Mouse (Mus musculus) lung, embryonic 15.5 days (tissue): ENCODE data around the gene Zkscan3. TPM values are rescaled to one million over a fixed set of nuclear protein-coding genes. Genes with fewer than 3 reads are reported as not detected.

ENCODE experiments used
- ATAC-seq: fragments of 200-750 bp; cut with Nextera tagmentation; 2 replicates; pipeline ENCODE4 v1.8.0; 2017; ENCODE audit warnings: moderate number of reproducible peaks, borderline replicate concordance; ENCODE audit not compliant: low FRiP score, low TSS enrichment; ENCODE audit errors: extremely low read depth
- H3K27ac ChIP-seq: fragments of 300-500 bp; sonication (generic); 2 replicates; pipeline ENCODE4 v1.5.1; 2015; ENCODE audit warnings: moderate library complexity, mild to moderate bottlenecking, inconsistent platforms
- H3K27me3 ChIP-seq: fragments of 300-500 bp; sonication (generic); 2 replicates; pipeline ENCODE4 v1.6.1; 2015; ENCODE audit warnings: inconsistent platforms
- H3K36me3 ChIP-seq: fragments of 300-500 bp; sonication (generic); 2 replicates; pipeline ENCODE4 v1.6.1; 2015; ENCODE audit warnings: inconsistent platforms
- H3K4me1 ChIP-seq: fragments of 300-500 bp; sonication (generic); 2 replicates; pipeline ENCODE4 v1.6.1; 2015; ENCODE audit warnings: inconsistent platforms
- H3K4me2 ChIP-seq: fragments of 300-500 bp; sonication (generic); 2 replicates; pipeline ENCODE4 v1.6.1; 2015; ENCODE audit warnings: inconsistent platforms, mild to moderate bottlenecking, moderate library complexity
- H3K4me3 ChIP-seq: fragments of 300-500 bp; sonication (generic); 2 replicates; pipeline ENCODE4 v1.5.1; 2015; ENCODE audit warnings: mild to moderate bottlenecking, inconsistent platforms
- H3K9ac ChIP-seq: fragments of 300-500 bp; sonication (generic); 2 replicates; pipeline ENCODE4 v1.6.1; 2015; ENCODE audit warnings: inconsistent platforms
- H3K9me3 ChIP-seq: fragments of 300-500 bp; sonication (generic); 2 replicates; pipeline ENCODE4 v1.6.1; 2016; ENCODE audit warnings: inconsistent platforms
- WGBS: fragments of 180-500 bp; shearing (Covaris S2); methylation state at CpG from one replicate; pipeline ENCODE4 v1.1.7; 2015; 5-methylcytosine and 5-hydroxymethylcytosine counted together
- microRNA counts: library from miRNA; unstranded; fragments of <30 nt; microRNA quantifications from one replicate; lab custom pipeline; 2016
- microRNA-seq: library from miRNA; unstranded; fragments of <30 nt; microRNA quantifications from one replicate; pipeline ENCODE4, GENCODE M21; 2016
- polyA plus RNA-seq: library from polyadenylated mRNA; unstranded; fragments of >200 nt; fragmentation: Nextera tagmentation; extraction: Ambion mirVana; gene quantifications from 2 replicates; pipeline ENCODE4 v1.2.1, GENCODE M21; 2015

The Zkscan3 gene
- polyA plus RNA-seq, 1 experiment from 2014 or later = 90.4 TPM

GRCm38 (mm10) chr13:21395623-21396022 lies 6.9 kb downstream of the Zkscan3 start:
- ATAC-seq = no peak
- Histone ChIP-seq H3K27me3 (no peaks in the 10 kb centered on the region), H3K4me1 (0 out of 2 replicates have a peak, but pooled peaks cover 6% of the 10 kb centered on the region), H3K9ac (no peak overlapping the region), H3K4me2 (no peak overlapping the region), H3K9me3 (no peaks in the 10 kb centered on the region), H3K27ac (no peak overlapping the region), H3K4me3 (no peak overlapping the region), H3K36me3 (peaks cover 62% of the 10 kb centered on the region)
- WGBS = 89% methylated on average over 6 of the region's 6 CpGs

DNA sequence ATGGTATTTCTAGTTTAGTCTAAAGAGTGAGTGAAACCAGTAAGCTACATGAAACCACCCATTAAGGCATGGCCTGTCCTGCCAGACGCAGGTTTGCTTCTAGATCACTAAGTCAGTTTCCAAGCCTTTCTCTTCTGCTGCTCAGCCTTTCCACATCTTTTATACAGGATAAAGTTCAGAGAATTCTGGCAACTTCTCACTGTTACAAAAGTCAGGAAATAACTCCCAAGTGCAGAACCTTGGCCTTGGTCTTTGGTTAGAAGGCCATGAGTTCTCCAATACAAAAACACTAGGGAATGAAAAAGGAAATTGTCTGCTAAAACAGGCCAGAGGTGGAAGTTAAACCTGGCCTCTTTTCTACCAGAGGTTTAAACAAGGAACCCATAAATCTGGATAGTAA lies 7.3 kb downstream of the Zkscan3 start:
- no peak for ATAC-seq
- Histone ChIP-seq H3K9ac (no peak overlapping the region), H3K4me2 (no peak overlapping the region), H3K27me3 (no peaks in the 10 kb centered on the region), H3K4me1 (0 out of 2 replicates have a peak, but pooled peaks cover 3% of the 10 kb centered on the region), H3K4me3 (no peak overlapping the region), H3K27ac (no peak overlapping the region), H3K9me3 (no peaks in the 10 kb centered on the region), H3K36me3 (peaks cover 66% of the 10 kb centered on the region)
- 95% methylated on average over 1 of the region's 1 CpGs for WGBS

- WGBS = 80% methylated on average over 2 of the region's 2 CpGs
- Histone ChIP-seq H3K9me3 (no peaks in the 10 kb centered on the region), H3K4me1 (no peaks in the 10 kb centered on the region), H3K27ac (no peak overlapping the region), H3K4me3 (no peak overlapping the region), H3K27me3 (no peaks in the 10 kb centered on the region), H3K4me2 (no peak overlapping the region), H3K36me3 (no peaks in the 10 kb centered on the region), H3K9ac (no peak overlapping the region)
- ATAC-seq = no peak
Measured at GRCm38 (mm10) chr13:21377773-21378172, 24.8 kb downstream of the Zkscan3 start.

GRCm38 (mm10) chr13:21372700-21373099 lies 29.9 kb downstream of the Zkscan3 start:
- Histone ChIP-seq H3K4me1 (no peaks in the 10 kb centered on the region), H3K9ac (no peak overlapping the region), H3K4me2 (no peak overlapping the region), H3K36me3 (peaks cover 34% of the 10 kb centered on the region), H3K9me3 (no peaks in the 10 kb centered on the region), H3K4me3 (no peak overlapping the region), H3K27me3 (no peaks in the 10 kb centered on the region), H3K27ac (no peak overlapping the region)
- no peak for ATAC-seq
- 77% methylated on average over 2 of the region's 2 CpGs for WGBS

GRCm38 (mm10) chr13:21366635-21367034 lies 35.9 kb downstream of the Zkscan3 start:
- no peak for ATAC-seq

DNA sequence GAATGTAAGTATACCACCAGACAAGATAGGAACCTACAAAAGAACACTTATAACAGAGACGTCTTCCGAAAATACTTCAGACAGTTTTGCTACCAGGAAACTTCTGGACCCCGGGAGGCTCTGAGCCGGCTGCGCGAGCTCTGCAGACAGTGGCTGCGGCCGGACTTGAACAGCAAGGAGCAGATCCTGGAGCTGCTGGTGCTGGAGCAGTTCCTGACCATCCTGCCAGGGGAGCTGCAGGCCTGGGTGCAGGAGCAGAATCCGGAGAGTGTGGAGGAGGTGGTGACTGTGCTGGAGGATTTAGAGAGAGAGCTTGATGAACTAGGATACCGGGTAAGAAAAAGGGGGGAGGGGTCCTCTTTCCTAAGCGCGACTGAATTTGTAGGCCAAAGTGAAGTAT lies 38.8 kb downstream of the Zkscan3 start:
- WGBS = 56% methylated on average over 12 of the region's 12 CpGs
- Histone ChIP-seq H3K27ac (no peak overlapping the region), H3K4me2 (peak overlapping the region; percentile 59), H3K4me1 (peaks cover 13% of the 10 kb centered on the region), H3K9ac (no peak overlapping the region), H3K9me3 (no peaks in the 10 kb centered on the region), H3K36me3 (peaks cover 10% of the 10 kb centered on the region), H3K27me3 (no peaks in the 10 kb centered on the region), H3K4me3 (peak overlapping the region; percentile 83)
- ATAC-seq = no peak

More at GRCm38 (mm10) chr13:21366635-21367034, 35.9 kb downstream of the Zkscan3 start:
- Histone ChIP-seq H3K4me3 (no peak overlapping the region), H3K27me3 (no peaks in the 10 kb centered on the region), H3K4me2 (no peak overlapping the region), H3K9me3 (no peaks in the 10 kb centered on the region), H3K9ac (no peak overlapping the region), H3K36me3 (peaks cover 35% of the 10 kb centered on the region), H3K4me1 (peaks cover 13% of the 10 kb centered on the region), H3K27ac (no peak overlapping the region)
- WGBS = 66% methylated on average over 6 of the region's 6 CpGs

GRCm38 (mm10) chr13:21362621-21363248 lies 39.8 kb downstream of the Zkscan3 start, which contains the start of gene Zscan12:
Zscan12 (plus strand) TSS chr13:21362820.
- Histone ChIP-seq H3K27ac (peak within 1 kb of the TSS; percentile 83), H3K9ac (peak within 1 kb of the TSS; percentile 92), H3K27me3 (no peaks in the 10 kb centered on the region), H3K36me3 (peaks cover 5% of the 10 kb centered on the region; the same call in 1 of the 2 replicates), H3K4me2 (peak within 1 kb of the TSS; percentile 59), H3K9me3 (no peaks in the 10 kb centered on the region), H3K4me3 (peak within 1 kb of the TSS; percentile 83), H3K4me1 (peaks cover 13% of the 10 kb centered on the region)
- WGBS = under 1% methylated on average over 29 of the region's 29 CpGs
- ATAC-seq = peak; percentile 100

- Histone ChIP-seq H3K9me3 (no peaks in the 10 kb centered on the region), H3K4me2 (no peak overlapping the region), H3K9ac (no peak overlapping the region), H3K4me1 (no peaks in the 10 kb centered on the region), H3K27ac (no peak overlapping the region), H3K36me3 (no peaks in the 10 kb centered on the region), H3K4me3 (no peak overlapping the region), H3K27me3 (no peaks in the 10 kb centered on the region)
- no peak for ATAC-seq
Measured at GRCm38 (mm10) chr13:21350593-21350992, 52.0 kb downstream of the Zkscan3 start.

DNA sequence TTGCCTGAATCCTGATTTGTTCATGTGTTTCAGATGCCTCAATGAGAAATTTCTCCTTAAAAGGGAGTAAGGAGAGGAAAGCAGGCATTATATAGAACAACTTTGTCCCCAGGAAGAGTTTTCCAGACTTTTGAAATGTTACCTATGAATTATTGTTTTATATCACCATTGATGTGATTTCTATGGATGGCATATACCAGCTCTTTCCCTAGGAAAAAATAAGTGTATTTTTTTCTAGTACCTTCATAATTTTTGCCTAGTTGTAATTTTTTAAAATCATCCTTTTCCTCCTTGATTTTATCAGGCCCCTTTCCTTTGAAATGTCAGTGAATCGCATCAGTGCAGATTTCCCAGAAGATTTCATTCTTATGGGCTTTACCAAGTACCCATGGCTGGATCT lies 55.9 kb downstream of the Zkscan3 start, which contains the start of gene Olfr1367:
Gene Olfr1367, plus strand, starts transcription at position 301 of the 400 bp plus-strand sequence.
- Histone ChIP-seq H3K4me1 (no peaks in the 10 kb centered on the region), H3K36me3 (no peaks in the 10 kb centered on the region), H3K27ac (no peak within 1 kb of the TSS), H3K27me3 (no peaks in the 10 kb centered on the region), H3K4me2 (no peak within 1 kb of the TSS), H3K9me3 (no peaks in the 10 kb centered on the region), H3K9ac (no peak within 1 kb of the TSS), H3K4me3 (no peak within 1 kb of the TSS)
- no peak for ATAC-seq
- 88% methylated on average over 1 of the region's 1 CpGs for WGBS

MicroRNAs encoded within 50 kb of the gene (microRNA counts, 519-probe panel; counts per million panel counts)
- 2,517 counts per million, percentile 53 among the panel's probes with 10 or more counts for microRNA mmu-miR-1896 (lab: Ali Mortazavi, UCI)

Small RNA genes lying within 50 kb of the gene (microRNA-seq; reads per million reads assigned to microRNA genes)
- gene Mir1896 (not detected), gene Mir6942 (not detected)

Other genes with a start within 250 kb of the Zkscan3 start
- gene Trim27, start 223.3 kb downstream of the Zkscan3 start, polyA plus RNA-seq = 147 and 148 TPM in 2 replicates
- not detected in 2 replicates for gene Gpx5, start 110.0 kb downstream of the Zkscan3 start, polyA plus RNA-seq
- gene Gpx6, start 90.6 kb downstream of the Zkscan3 start, polyA plus RNA-seq = not detected in 2 replicates
- not detected in 2 replicates for gene Olfr1367, start 55.8 kb downstream of the Zkscan3 start, polyA plus RNA-seq
- 12.6 and 13.3 TPM in 2 replicates for gene Zscan12, start 39.9 kb downstream of the Zkscan3 start, polyA plus RNA-seq
- gene Pgbd1, start 38.3 kb upstream of the Zkscan3 start, polyA plus RNA-seq = 2.8 and 3.0 TPM in 2 replicates
- 31.3 and 33.8 TPM in 2 replicates for gene Zscan26, start 51.0 kb upstream of the Zkscan3 start, polyA plus RNA-seq
- gene Nkapl, start 65.8 kb upstream of the Zkscan3 start, polyA plus RNA-seq = 3.1 and 3.8 TPM in 2 replicates
- gene Zkscan4, start 76.2 kb upstream of the Zkscan3 start, polyA plus RNA-seq = 3.4 TPM in 2 replicates
- not detected in 2 replicates for gene Gm10065, start 76.7 kb upstream of the Zkscan3 start, polyA plus RNA-seq
- gene AK157302, start 92.5 kb upstream of the Zkscan3 start, polyA plus RNA-seq = 0.29 and 0.31 TPM in 2 replicates
- gene Gm11273, start 98.7 kb upstream of the Zkscan3 start, polyA plus RNA-seq = 4.9 and 6.1 TPM in 2 replicates
- 5.5 and 6.8 TPM in 2 replicates for gene Zkscan8, start 128.4 kb upstream of the Zkscan3 start, polyA plus RNA-seq
- gene Olfr1366, start 140.1 kb upstream of the Zkscan3 start, polyA plus RNA-seq = 0.10 and 0.26 TPM in 2 replicates
- 0.04 TPM in 1 of 2 replicates, not detected in the other for gene Olfr1535, start 157.1 kb upstream of the Zkscan3 start, polyA plus RNA-seq
- gene Olfr1364, start 179.0 kb upstream of the Zkscan3 start, polyA plus RNA-seq = not detected in 2 replicates
- gene Olfr1362, start 211.3 kb upstream of the Zkscan3 start, polyA plus RNA-seq = not detected in 2 replicates
- gene Olfr11, start 239.8 kb upstream of the Zkscan3 start, polyA plus RNA-seq = not detected in 2 replicates